Mouse (Mus musculus) CH12F3 (cell line): Measurements from ENCODE around the gene Zfyve28.

Source experiments
- in situ Hi-C: fragments of 300-500 bp; cut with MboI; formaldehyde crosslinking; loops from 2 replicates; pipeline ENCODE4 v1.14.3; 2020; ENCODE audit warnings: low sequenced_read_pairs

The Zfyve28 gene

GRCm38 (mm10) chr5:34185791-34186190 lies 102.5 kb downstream of the Zfyve28 start:
- in situ Hi-C loops: no loop called here

GRCm38 (mm10) chr5:34185051-34185580 lies 103.1 kb downstream of the Zfyve28 start:
- in situ Hi-C loops: no loop called here

GRCm38 (mm10) chr5:34183976-34184375 lies 104.3 kb downstream of the Zfyve28 start:
- in situ Hi-C loops: no loop called here

- in situ Hi-C loops: no loop called here
These were observed 104.9 kb downstream of the Zfyve28 start for GRCm38 (mm10) chr5:34183156-34183880.

GRCm38 (mm10) chr5:34182486-34182885 lies 105.8 kb downstream of the Zfyve28 start:
- in situ Hi-C loops: no loop called here

GRCm38 (mm10) chr5:34177821-34178220 lies 110.4 kb downstream of the Zfyve28 start:
- in situ Hi-C loops: no loop called here

GRCm38 (mm10) chr5:34177091-34177490 lies 111.2 kb downstream of the Zfyve28 start:
- in situ Hi-C loops: no loop called here

- in situ Hi-C loops: no loop called here
These were observed 111.6 kb downstream of the Zfyve28 start for GRCm38 (mm10) chr5:34176691-34177090.

GRCm38 (mm10) chr5:34175403-34175694 lies 112.9 kb downstream of the Zfyve28 start:
- in situ Hi-C loops: no loop called here

- in situ Hi-C loops: no loop called here
These were observed 113.5 kb downstream of the Zfyve28 start for GRCm38 (mm10) chr5:34174550-34175402.

GRCm38 (mm10) chr5:34174021-34174420 lies 114.2 kb downstream of the Zfyve28 start:
- in situ Hi-C loops: no loop called here

GRCm38 (mm10) chr5:34170726-34171125 lies 117.5 kb downstream of the Zfyve28 start:
- in situ Hi-C loops: no loop called here

GRCm38 (mm10) chr5:34169954-34170353 lies 118.3 kb downstream of the Zfyve28 start:
- in situ Hi-C loops: no loop called here

GRCm38 (mm10) chr5:34168950-34169891 lies 119.0 kb downstream of the Zfyve28 start, which contains the start of the genes Poln and Haus3:
Gene Poln, minus strand, starts transcription at chr5:34169448.
Gene Haus3, minus strand, starts transcription at chr5:34169527.
- in situ Hi-C loops: no loop called here

GRCm38 (mm10) chr5:34167857-34168256 lies 120.4 kb downstream of the Zfyve28 start:
- in situ Hi-C loops: no loop called here

GRCm38 (mm10) chr5:34165793-34166192 lies 122.5 kb downstream of the Zfyve28 start:
- in situ Hi-C loops: no loop called here

- in situ Hi-C loops: no loop called here
These were observed 139.8 kb downstream of the Zfyve28 start for GRCm38 (mm10) chr5:34148476-34148875.

- in situ Hi-C loops: no loop called here
These were observed 140.7 kb downstream of the Zfyve28 start for GRCm38 (mm10) chr5:34147554-34147953.
